Mouse (Mus musculus): ENCODE data around the gene Shroom3.
"Not testable (repeated sequence)": the region's sequence is repeated elsewhere in the genome, so short reads cannot be mapped to it uniquely, and the experiment has no call there.

Shroom3 gene

DNA sequence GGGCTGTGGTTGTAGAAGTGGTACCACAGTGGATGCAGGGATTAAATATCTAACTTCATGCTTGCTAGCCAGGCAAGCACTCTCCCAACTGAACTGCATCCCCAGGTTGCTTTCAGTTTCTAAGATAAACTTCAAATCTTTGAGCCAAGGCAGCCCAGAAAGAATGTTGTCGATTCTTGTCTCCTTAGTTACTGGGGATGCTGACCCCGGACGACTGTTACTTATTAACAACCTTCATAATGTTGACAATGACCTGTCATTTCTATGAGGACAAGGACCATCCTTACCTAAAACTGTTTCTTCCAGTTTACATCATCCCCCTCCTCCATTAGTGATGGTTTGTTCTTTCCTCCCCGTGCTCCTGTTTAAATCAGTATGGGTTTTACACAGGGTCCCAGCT, 210.0 kb downstream of the Shroom3 start:
- no peak for DNase-seq (ENCODE audit: inconsistent ontology term)

GRCm38 (mm10) chr5:92893711-92894110, 210.5 kb downstream of the Shroom3 start:
- DNase-seq (ENCODE audit: inconsistent ontology term): no peak

DNA sequence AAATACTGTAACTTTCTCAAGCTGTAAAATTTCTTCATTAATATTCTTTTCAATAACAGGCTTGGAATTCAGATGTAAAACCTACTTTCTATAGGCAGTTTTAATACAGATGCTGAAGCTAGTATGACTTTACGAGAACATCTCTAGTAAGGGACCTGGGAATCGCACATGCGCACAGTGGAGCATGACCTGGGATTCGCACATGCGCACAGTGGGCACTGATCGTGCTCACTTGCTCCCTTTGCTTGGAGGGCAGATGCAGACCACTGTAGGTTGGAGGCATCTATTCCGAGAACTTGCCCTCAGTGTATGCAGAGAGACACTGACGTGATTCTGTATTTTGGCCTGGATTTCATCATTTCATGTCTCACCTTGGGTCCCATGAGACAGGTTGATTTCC, 212.6 kb downstream of the Shroom3 start:
- DNase-seq (ENCODE audit: inconsistent ontology term): no peak

GRCm38 (mm10) chr5:92896725-92897280, 213.6 kb downstream of the Shroom3 start:
- no peak for DNase-seq (ENCODE audit: inconsistent ontology term)

DNA sequence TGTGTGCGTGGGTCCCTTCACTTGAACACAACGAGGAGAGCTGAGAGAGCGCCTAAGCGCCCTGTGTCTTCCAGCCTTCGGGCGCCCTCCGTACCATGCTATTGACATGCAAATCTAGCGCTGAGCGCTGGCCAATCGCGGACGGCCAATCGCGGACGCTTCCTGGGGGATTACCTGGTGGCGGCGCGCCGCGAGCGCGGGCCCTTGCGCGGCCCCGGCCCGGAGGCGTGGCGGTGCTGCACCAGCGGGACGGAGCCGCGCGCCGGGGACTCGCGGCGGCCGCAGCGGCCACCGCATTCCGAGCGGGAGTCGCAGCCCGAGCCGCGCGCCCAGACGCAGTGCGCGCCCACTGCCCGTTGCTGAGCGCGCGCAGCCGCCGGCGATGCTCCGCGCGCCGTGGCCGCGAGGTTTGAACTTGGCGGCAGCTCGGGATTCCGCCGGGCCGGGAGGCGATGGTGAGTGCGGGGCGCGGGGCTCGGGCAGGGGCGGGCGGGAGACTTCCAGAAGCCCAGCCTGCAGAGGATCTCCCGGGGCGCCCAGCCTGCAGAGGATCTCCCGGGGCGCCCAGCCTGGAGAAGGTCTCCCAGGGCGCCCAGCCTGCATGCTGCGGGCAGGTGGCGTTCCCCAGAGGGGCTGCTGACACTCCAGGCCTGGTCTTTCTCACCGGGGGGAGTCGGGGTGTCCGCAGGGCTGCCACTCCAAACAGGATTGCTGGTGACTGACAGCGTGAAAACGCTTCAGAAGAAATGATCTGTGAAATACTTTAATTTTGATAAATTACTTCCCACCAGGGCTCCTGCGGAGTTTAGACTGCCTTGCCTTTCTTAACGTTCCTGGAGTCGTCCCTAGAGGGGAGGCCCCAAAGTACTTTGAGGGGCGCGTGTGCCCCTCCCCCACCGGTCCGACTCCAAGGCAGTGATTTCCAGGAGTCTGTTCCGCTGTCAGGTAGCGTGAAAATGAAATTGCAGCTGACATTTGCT, 214.8 kb downstream of the Shroom3 start:
- peak; percentile 87 for DNase-seq (ENCODE audit: inconsistent ontology term)

- DNase-seq (ENCODE audit: inconsistent ontology term): no peak
Measured at GRCm38 (mm10) chr5:92900470-92900869, 217.2 kb downstream of the Shroom3 start.

GRCm38 (mm10) chr5:92901870-92902269, 218.6 kb downstream of the Shroom3 start:
- no peak for DNase-seq (ENCODE audit: inconsistent ontology term)

GRCm38 (mm10) chr5:92905146-92905545, 221.9 kb downstream of the Shroom3 start:
- no peak for DNase-seq (ENCODE audit: inconsistent ontology term)

DNA sequence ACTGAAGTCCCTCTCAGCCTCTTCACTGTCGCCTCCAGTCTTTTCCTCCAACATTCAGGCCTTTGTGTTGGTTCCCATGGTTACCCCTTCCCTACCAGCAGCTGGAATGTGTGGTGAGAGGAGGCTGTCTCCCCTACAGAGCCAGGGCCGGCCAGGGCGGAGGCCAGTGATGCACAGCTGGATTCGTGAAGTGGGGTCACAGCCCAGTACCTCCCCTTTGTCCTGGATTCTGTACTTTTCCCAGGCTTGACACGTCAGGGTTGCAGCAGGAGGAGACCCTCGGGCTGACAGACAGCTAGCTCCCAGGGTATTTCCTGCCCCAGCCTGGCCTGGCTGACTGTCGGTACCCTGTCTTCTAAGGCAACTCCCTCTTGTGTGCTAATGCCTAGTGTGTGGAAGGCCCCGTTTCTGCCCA, 222.4 kb downstream of the Shroom3 start:
- peak; percentile 95 for DNase-seq (ENCODE audit: inconsistent ontology term)

DNA sequence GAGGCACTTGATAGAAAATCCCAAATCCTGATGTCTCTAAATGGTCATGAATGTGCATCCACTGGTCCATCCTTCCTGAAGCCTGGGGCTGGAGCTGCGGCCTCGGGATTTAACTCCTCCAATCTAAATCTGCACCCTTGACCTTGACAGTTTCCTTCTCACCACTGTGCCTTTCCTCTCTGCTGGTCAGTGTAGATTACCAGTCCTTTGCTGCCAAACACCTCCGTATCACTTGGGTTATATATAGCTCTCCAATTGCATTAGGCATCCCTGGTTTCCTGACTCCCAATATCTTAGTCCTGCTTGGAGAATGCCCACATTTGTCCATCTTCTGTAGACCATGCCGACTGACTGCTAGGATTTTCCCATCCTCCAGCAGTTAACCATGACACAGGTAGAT, 225.0 kb downstream of the Shroom3 start:
- no peak for DNase-seq (ENCODE audit: inconsistent ontology term)

- DNase-seq (ENCODE audit: inconsistent ontology term): no peak
Measured at GRCm38 (mm10) chr5:92910838-92911237, 227.6 kb downstream of the Shroom3 start.

- DNase-seq (ENCODE audit: inconsistent ontology term): no peak
Measured at GRCm38 (mm10) chr5:92915421-92915820, 232.2 kb downstream of the Shroom3 start.

- DNase-seq (ENCODE audit: inconsistent ontology term): no peak
Measured at GRCm38 (mm10) chr5:92917755-92918154, 234.5 kb downstream of the Shroom3 start.

DNA sequence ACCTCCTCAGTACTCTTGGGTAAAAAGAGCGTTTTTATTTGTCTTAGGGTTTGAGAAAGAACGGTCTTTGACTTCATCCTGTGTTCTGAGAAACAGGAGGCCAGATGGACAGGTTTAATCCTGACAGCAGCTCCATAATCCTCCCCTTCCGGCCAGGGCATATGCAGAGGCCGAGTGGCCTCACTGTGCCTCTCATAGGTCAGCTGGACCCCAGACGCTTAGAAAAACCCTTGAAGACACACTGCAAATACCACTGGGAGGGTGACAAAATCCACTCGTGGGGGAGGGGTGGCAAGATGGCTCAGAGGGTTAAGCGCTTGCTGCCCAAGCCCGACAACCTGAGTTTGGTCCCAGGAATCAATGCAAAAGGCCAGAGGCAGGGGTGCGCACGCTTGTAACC, 234.9 kb downstream of the Shroom3 start:
- no peak for DNase-seq (ENCODE audit: inconsistent ontology term)

DNA sequence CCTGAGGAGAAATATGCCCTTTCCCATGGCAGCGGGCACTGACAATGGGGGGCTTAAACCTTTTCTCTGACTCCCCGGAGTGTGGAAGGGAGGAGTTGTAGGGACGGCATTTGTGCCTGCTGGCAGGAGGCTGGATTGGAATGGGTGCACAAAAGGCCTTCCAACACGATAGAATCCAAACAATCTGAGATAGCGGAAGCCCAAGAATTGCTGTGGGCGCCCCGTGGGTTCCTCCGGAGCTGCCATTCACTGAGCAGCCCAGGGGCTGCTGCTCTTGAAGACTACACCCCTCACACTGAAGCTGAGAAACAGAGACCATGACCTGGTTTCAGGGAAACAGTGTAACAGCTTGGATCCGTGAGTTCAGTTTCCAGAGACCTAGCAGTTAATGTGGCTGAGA, 235.6 kb downstream of the Shroom3 start:
- DNase-seq (ENCODE audit: inconsistent ontology term): peak; percentile 59

GRCm38 (mm10) chr5:92919390-92919789, 236.2 kb downstream of the Shroom3 start:
- DNase-seq (ENCODE audit: inconsistent ontology term): no peak

- DNase-seq (ENCODE audit: inconsistent ontology term): no peak
Measured at GRCm38 (mm10) chr5:92920984-92921383, 237.7 kb downstream of the Shroom3 start.

DNA sequence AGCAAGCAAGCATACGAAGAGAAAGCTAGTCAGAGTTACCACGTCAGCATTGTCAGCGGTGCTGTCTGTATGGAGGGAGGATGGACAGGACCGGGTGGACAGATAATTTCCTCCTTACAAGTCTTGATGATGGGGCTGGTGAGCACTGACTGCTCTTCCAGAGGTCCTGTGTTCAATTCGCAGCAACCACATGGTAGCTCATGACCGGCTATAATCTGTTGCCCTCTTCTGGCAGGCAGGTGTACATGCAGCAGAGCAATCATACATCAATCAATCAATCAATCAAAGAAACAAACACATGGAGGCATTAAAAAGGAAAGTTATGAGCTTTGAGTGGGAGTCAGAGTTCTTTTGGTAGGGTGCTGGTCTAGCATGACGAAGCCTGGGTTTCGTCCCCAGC, 238.5 kb downstream of the Shroom3 start:
- DNase-seq (ENCODE audit: inconsistent ontology term): no peak

GRCm38 (mm10) chr5:92922981-92923380, 239.7 kb downstream of the Shroom3 start:
- not testable (repeated sequence) for DNase-seq (ENCODE audit: inconsistent ontology term)

DNA sequence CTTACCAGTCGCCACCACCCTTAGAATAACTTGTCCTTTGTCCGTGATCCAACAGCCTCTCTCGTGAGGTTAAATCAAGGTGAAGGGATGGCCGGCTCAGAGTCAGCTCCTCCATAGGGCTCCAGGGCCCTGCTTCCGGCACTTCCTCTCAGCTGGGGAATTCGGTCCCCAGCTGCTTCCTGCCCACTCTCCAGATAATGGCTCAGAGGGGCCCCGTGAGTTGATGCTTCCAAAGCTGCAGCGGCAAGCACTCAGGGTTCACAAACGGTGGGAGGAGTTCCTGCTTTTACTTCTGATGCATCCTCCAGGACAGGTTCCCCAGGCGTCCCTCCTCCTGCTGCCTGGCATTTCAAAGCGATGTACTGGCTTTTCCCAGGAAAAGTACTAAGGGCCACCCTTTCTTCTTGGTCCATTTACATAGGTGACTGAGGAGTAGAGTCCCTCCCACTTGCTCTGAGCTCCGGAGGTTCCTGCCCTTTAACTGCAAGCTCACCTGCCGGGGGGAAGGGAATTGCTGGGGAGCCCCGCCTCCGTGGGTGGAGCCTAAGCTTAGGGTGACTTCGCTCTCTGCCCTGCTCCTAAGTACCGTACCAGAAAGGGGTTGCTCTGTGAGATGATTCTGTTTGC, 241.7 kb downstream of the Shroom3 start:
- no peak for DNase-seq (ENCODE audit: inconsistent ontology term)

DNA sequence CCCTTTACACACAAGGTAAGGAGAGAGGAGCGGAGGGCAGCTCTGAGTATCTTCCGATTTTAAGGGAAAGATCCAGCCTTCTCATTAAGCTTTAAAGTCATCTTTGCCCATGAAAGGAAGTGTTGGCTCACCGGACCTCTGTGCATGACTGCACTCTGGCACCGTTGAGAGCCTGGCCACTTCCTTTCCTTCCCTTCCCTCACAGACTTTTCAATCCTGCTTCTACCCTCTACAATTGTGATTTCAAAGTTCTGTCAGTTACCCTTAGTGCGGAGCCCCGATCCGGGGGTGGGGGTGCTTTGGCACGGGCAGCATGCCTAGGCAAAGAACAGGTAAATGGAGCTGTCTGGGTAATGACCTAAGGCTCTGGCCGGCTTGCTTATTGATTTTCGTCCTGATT, 244.4 kb downstream of the Shroom3 start:
- DNase-seq (ENCODE audit: inconsistent ontology term): no peak

DNA sequence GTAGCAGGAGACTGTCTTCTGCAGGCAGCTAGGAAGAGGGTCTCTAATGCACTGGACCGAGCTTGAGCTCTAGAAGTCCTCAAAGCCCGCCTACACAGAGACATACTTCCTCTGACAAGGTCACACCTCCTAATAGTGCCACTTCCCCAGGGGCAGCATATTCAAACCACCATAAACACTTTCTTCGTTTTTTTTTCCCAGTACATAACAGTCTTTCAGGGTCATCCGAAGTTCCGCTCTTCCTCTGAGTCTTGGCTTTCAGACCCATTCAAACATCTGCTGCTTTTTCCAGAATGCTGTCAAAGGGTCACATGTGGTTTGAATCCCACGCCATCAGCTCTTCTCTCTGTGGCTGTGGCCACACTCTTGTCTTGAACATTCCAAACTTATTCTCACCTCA, 247.3 kb downstream of the Shroom3 start:
- DNase-seq (ENCODE audit: inconsistent ontology term): no peak

DNA sequence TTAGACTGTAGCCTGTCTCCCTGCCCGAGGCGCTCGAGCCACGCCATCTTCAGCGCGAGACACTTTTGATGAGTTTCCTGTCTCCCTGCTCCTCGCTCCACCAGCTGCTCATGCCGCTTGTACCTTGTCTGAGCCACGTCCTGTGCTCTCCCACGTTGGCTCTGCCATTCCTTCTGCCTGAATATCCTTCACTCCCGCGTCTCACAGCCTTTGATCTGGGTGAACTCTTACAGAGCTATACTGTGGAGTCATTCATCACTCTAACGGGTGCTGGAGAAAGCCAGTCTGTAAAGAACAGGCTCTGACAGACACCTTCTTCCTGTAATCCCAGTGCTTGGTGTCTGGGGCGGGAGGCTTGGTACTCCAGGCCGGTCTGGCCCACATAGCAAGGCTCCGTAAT, 248.1 kb downstream of the Shroom3 start:
- DNase-seq (ENCODE audit: inconsistent ontology term): no peak

Data from Muller cell, postnatal 12 days (primary cell).